Mouse (Mus musculus) gastrocnemius, postnatal 14 days (tissue): ENCODE measurements at regions not wholly inside any gene's neighbourhood (a gene's known extent, or its start where the extent isn't known, plus 50 kb on each side); places are given as distances from the start of the nearest gene placed in this dataset.
A peak's percentile ranks its signal among the peaks of the same experiment; 100 is the strongest.

Source experiments
- DNase-seq: peaks from one replicate; pipeline ENCODE4 v3.0.0; 2021; ENCODE audit warnings: mixed read lengths
- intact Hi-C: fragments of 180-260 bp; cut with DNase I; formaldehyde crosslinking; loops from one replicate; pipeline ENCODE4 v1.15.1; 2025; ENCODE audit warnings: low total_unique reads

GRCm38 (mm10) chr13:30600194-30600593 lies 55.0 kb upstream of the Uqcrfs1 start:
- no peak for DNase-seq
- intact Hi-C loops: loop anchor here (10.0 kb wide), 1 partner anchor 125 kb away; no protein-coding TSS in a partner anchor

- DNase-seq: no peak
These were observed 55.7 kb upstream of the Uqcrfs1 start for GRCm38 (mm10) chr13:30600625-30601407.

GRCm38 (mm10) chr13:30603936-30604335 lies 55.9 kb upstream of the Dusp22 start:
- DNase-seq: peak; percentile 32
- intact Hi-C loops: loop anchor here (10.0 kb wide), 1 partner anchor 121 kb away; no protein-coding TSS in a partner anchor

More at GRCm38 (mm10) chr13:30600625-30601407, 55.7 kb upstream of the Uqcrfs1 start:
- intact Hi-C loops: loop anchor here (10.0 kb wide), 1 partner anchor 124 kb away; no protein-coding TSS in a partner anchor

GRCm38 (mm10) chr13:30607343-30607742 lies 52.5 kb upstream of the Dusp22 start:
- no peak for DNase-seq
- intact Hi-C loops: loop anchor here (10.0 kb wide), 1 partner anchor 117 kb away; no protein-coding TSS in a partner anchor

GRCm38 (mm10) chr13:30607881-30608280 lies 51.9 kb upstream of the Dusp22 start:
- intact Hi-C loops: loop anchor here (10.0 kb wide), 1 partner anchor 117 kb away; no protein-coding TSS in a partner anchor
- no peak for DNase-seq

GRCm38 (mm10) chr13:30609784-30610183 lies 50.0 kb upstream of the Dusp22 start:
- no peak for DNase-seq
- intact Hi-C loops: loop anchor here (10.0 kb wide), 1 partner anchor 115 kb away; no protein-coding TSS in a partner anchor
